Mouse (Mus musculus) inflammation-experienced regulatory T-cells, adult 16 weeks (primary cell): Measurements from ENCODE around the gene Klhl32. TPM values are rescaled to one million over a fixed set of nuclear protein-coding genes. Genes with fewer than 3 reads are reported as not detected.

ENCODE experiments used
- polyA plus RNA-seq: library from polyadenylated mRNA; unstranded; fragments of 100-300 nt; shearing (Covaris generic); gene quantifications from one replicate; pipeline ENCODE4 v1.2.1, GENCODE M21; 2017

Klhl32 gene
- 0.12 TPM for polyA plus RNA-seq

GRCm38 (mm10) chr4:24850401-24851325 lies at the start of gene Klhl32:
Gene Klhl32 (minus strand): TSS chr4:24851124.

GRCm38 (mm10) chr4:24897851-24898515 lies 47.1 kb upstream of the Klhl32 start, which contains the start of gene Ndufaf4:
Gene Ndufaf4 (plus strand): TSS chr4:24898083.

Other genes starting within 250 kb of the Klhl32 start
- 36.0 TPM for gene Ndufaf4, start 47.0 kb upstream of the Klhl32 start, polyA plus RNA-seq
- gene Gpr63, start 115.3 kb upstream of the Klhl32 start, polyA plus RNA-seq = not detected